Mouse (Mus musculus) ES-E14 (cell line): Measurements from ENCODE around the gene Ltbp3.

ENCODE experiments used
- CHD2 ChIP-seq: IDR thresholded peaks from 2 replicates; pipeline ENCODE4 v1.6.1; 2014; ENCODE audit warnings: mild to moderate bottlenecking, low read depth, low read length, inconsistent platforms
- MAFK ChIP-seq: IDR thresholded peaks from 2 replicates; pipeline ENCODE4 v1.6.1; 2014; ENCODE audit warnings: mild to moderate bottlenecking, low read depth, low read length, inconsistent platforms; ENCODE audit not compliant: insufficient read depth
- ZNF384 ChIP-seq: IDR thresholded peaks from 2 replicates; pipeline ENCODE4 v1.6.1; 2012; ENCODE audit warnings: low read depth, low read length, inconsistent platforms

DNA sequence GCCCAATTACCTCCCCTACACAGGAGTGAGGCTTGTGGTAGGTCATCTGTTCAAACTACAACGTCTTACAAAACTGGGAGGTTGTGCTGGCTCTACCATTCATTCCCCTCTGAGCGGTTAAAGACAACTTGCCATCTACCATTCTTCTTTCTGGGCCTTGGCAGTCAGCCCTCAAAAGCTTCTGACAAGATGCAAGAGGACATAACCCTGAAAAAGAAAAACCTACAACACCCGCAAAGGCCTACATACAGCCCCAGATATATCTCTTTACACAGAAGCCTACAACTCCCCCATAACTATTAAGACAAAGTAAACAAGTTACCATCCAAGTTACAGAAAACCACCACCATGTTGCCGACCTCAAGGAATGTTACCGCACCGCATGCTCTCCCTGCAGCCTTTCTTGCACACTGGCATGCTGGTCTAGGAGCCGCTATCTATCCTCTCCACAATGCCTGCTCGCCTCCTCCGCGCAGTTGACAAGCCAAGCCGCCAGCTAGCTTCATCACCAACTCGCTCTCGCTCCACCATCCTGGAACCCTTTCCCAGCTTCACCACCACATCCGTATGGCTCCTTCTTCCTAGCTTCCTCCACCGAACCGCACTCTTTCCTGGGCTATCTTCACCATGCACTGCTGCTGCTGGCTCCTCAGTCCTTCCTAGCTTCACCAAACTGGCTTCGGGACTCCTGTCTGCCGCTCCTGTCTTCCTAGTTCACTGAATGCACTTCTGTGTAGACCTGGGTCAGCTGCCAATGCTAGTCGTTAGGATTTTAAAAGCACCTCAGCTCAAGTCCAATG lies 60.1 kb downstream of the Ltbp3 start:
- TF ChIP-seq CHD2, result no peak
- no peak for TF ChIP-seq ZNF384
- TF ChIP-seq MAFK, result no peak
